Mouse (Mus musculus): ENCODE data around the gene Tmem223. TPM values are rescaled to one million over a fixed set of nuclear protein-coding genes. Genes with fewer than 3 reads are reported as not detected.
A peak's percentile ranks its signal among the peaks of the same experiment; 100 is the strongest.

Gene Tmem223
- total and polyA plus RNA-seq, 3 experiments: 7.5 to 23.2 TPM; not detected in 1

DNA sequence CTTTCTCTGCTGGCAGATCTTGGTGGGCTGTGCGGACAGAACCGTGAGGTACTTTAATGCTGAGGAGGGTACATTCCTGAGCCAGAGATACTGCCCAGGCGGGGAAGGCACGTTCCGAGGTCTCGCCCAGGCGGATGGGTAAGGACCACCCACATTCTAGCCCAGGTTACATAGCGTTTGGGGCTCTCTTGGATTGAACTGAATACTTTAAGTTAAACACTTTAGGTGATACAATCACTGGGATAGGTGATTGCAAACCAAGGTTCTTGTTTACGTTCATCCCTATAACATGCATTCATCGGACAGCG, 34.7 kb upstream of the Tmem223 start:
- Histone ChIP-seq H3K27ac (ENCODE audit: control insufficient read depth, low read depth, low read length) (peak overlapping the region; percentile 53; the same call in 1 of the 2 replicates), H3K9me3 (replicated peaks; ENCODE audit: insufficient read depth, low read length) (no peaks in the 10 kb centered on the region), H3K79me2 (ENCODE audit: control insufficient read depth, insufficient read depth, low read length, poor library complexity) (peaks cover 19% of the 10 kb centered on the region), H3K36me3 (ENCODE audit: control insufficient read depth in 1 of 2, insufficient read depth in 2 of 2, low read length in 2 of 2) (peaks cover 7 to 16% of the 10 kb centered on the region in 2 experiments), H3K9ac (ENCODE audit: control insufficient read depth, low read depth, low read length, poor library complexity, severe bottlenecking) (peak overlapping the region; percentile 83), H3K27me3 (ENCODE audit: control insufficient read depth in 1 of 2, insufficient read depth in 2 of 2, low read length in 2 of 2) (no peaks in the 10 kb centered on the region), H3K4me1 (ENCODE audit: control insufficient read depth in 1 of 2, insufficient read depth in 2 of 2, low read length in 2 of 2) (peaks cover 7 to 12% of the 10 kb centered on the region in 2 experiments), H3K4me3 (ENCODE audit: control insufficient read depth in 1 of 2, insufficient read depth in 1 of 2, low read depth in 2 of 2, low read length in 2 of 2) (peak overlapping the region; percentile 81 to 90)
- TF ChIP-seq CHD2 (IDR thresholded peaks at IDR 0.05; ENCODE audit: low read length): no peak
- TF ChIP-seq MYB (IDR thresholded peaks at IDR 0.05; ENCODE audit: low read depth, low read length): no peak
- no peak for TF ChIP-seq GABPA (IDR thresholded peaks at IDR 0.05; ENCODE audit: low read depth, low read length)
- no peak for TF ChIP-seq ETS1 (IDR thresholded peaks at IDR 0.05; ENCODE audit: low read depth, low read length)
- TF ChIP-seq MAX (IDR thresholded peaks at IDR 0.05; ENCODE audit: low read length): no peak
- no peak for DNase-seq (ENCODE audit: low read depth, low spot score)

DNA sequence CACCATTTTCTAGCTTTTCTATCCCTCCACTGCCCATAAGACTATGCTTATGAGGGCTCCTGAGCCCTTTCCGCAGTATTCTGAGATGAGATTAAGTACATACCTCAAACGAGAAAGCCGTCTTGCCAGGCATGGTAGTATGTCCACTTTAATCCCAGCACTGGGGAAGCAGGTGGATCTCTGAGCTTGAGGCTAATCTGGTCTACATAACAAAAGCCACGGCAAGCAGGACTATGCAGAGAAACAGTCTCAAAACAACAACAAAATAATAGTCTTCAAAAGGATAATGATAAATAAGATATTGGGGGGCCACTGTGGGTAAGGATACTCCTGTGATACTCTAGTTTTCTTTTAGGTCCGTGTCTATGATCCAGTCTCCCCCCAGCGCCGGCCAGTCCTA, 31.9 kb upstream of the Tmem223 start:
- TF ChIP-seq TBP (IDR thresholded peaks at IDR 0.05; ENCODE audit: low read depth, low read length): no peak
- TF ChIP-seq NELFE (IDR thresholded peaks at IDR 0.05; ENCODE audit: low read depth, low read length): no peak
- no peak for TF ChIP-seq CHD2 (IDR thresholded peaks at IDR 0.05; ENCODE audit: low read length)
- TF ChIP-seq SMC3 (IDR thresholded peaks at IDR 0.05; ENCODE audit: low read depth, low read length): no peak
- no peak for TF ChIP-seq RCOR1 (IDR thresholded peaks at IDR 0.05; ENCODE audit: low read depth, low read length)
- no peak for TF ChIP-seq USF2 (IDR thresholded peaks at IDR 0.05; ENCODE audit: borderline replicate concordance in 1 of 2, insufficient read depth in 1 of 2, low read depth in 1 of 2, low read length in 2 of 2)
- TF ChIP-seq ZMIZ1 (IDR thresholded peaks at IDR 0.05; ENCODE audit: low read depth, low read length): no peak
- TF ChIP-seq POLR2AphosphoS2 (IDR thresholded peaks at IDR 0.05; ENCODE audit: low read length): no peak
- no peak for TF ChIP-seq KAT2A (conservative IDR thresholded peaks at IDR 0.05; ENCODE audit: low read depth, low read length)
- TF ChIP-seq ZNF384 (IDR thresholded peaks at IDR 0.05; ENCODE audit: low read depth, low read length): no peak
- no peak for TF ChIP-seq GATA1 (IDR thresholded peaks at IDR 0.05; ENCODE audit: low read depth, low read length)
- no peak for TF ChIP-seq POLR2A (IDR thresholded peaks at IDR 0.05; ENCODE audit: control insufficient read depth in 1 of 2, insufficient read depth in 1 of 2, low read depth in 1 of 2, low read length in 2 of 2, poor library complexity in 1 of 2)
- Histone ChIP-seq H3K4me1 (ENCODE audit: control insufficient read depth in 1 of 2, insufficient read depth in 2 of 2, low read length in 2 of 2) (peaks cover 10 to 16% of the 10 kb centered on the region in 2 experiments), H3K9me3 (replicated peaks; ENCODE audit: insufficient read depth, low read length) (no peaks in the 10 kb centered on the region), H3K27ac (ENCODE audit: control insufficient read depth, low read depth, low read length) (no peak overlapping the region), H3K9ac (ENCODE audit: control insufficient read depth, low read depth, low read length, poor library complexity, severe bottlenecking) (no peak overlapping the region), H3K4me3 (ENCODE audit: control insufficient read depth in 1 of 2, insufficient read depth in 1 of 2, low read depth in 2 of 2, low read length in 2 of 2) (no peak overlapping the region), H3K27me3 (ENCODE audit: control insufficient read depth in 1 of 2, insufficient read depth in 2 of 2, low read length in 2 of 2) (no peaks in the 10 kb centered on the region), H3K79me2 (ENCODE audit: control insufficient read depth, insufficient read depth, low read length, poor library complexity) (peaks cover 29% of the 10 kb centered on the region), H3K36me3 (ENCODE audit: control insufficient read depth in 1 of 2, insufficient read depth in 2 of 2, low read length in 2 of 2) (peaks cover 13 to 19% of the 10 kb centered on the region in 2 experiments)
- DNase-seq (ENCODE audit: low read depth, low spot score): no peak

DNA sequence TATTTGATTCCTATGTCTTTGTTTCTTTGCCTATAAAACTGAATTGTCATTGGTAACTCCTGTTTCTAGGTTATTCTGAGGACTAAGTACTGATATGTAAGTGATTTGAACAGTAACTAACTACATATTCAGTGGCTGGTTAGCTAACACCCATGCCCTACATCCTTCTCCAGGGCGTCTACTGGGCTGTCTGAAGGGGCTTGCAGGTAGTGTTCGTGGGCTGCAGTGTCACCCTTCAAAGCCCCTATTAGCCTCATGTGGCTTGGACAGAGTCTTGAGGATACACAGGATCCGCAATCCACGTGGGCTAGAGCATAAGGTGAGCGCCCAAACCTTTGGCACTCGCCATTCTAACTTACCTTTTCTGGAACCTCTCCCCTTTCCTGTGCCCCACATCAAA, 31.1 kb upstream of the Tmem223 start:
- Histone ChIP-seq H3K36me3 (ENCODE audit: control insufficient read depth in 1 of 2, insufficient read depth in 2 of 2, low read length in 2 of 2) (peaks cover 16 to 17% of the 10 kb centered on the region in 2 experiments), H3K27ac (ENCODE audit: control insufficient read depth, low read depth, low read length) (no peak overlapping the region), H3K79me2 (ENCODE audit: control insufficient read depth, insufficient read depth, low read length, poor library complexity) (peaks cover 29% of the 10 kb centered on the region), H3K9me3 (replicated peaks; ENCODE audit: insufficient read depth, low read length) (no peaks in the 10 kb centered on the region), H3K9ac (ENCODE audit: control insufficient read depth, low read depth, low read length, poor library complexity, severe bottlenecking) (no peak overlapping the region), H3K4me3 (ENCODE audit: control insufficient read depth in 1 of 2, insufficient read depth in 1 of 2, low read depth in 2 of 2, low read length in 2 of 2) (no peak overlapping the region), H3K4me1 (ENCODE audit: control insufficient read depth in 1 of 2, insufficient read depth in 2 of 2, low read length in 2 of 2) (peaks cover 8 to 13% of the 10 kb centered on the region in 2 experiments), H3K27me3 (ENCODE audit: control insufficient read depth in 1 of 2, insufficient read depth in 2 of 2, low read length in 2 of 2) (no peaks in the 10 kb centered on the region)
- DNase-seq (ENCODE audit: low read depth, low spot score): no peak
- no peak for TF ChIP-seq EP300 (IDR thresholded peaks at IDR 0.05; ENCODE audit: low read depth in 1 of 2, low read length in 2 of 2)
- TF ChIP-seq MXI1 (IDR thresholded peaks at IDR 0.05; ENCODE audit: low read depth, low read length): no peak
- no peak for TF ChIP-seq POLR2AphosphoS5 (IDR thresholded peaks at IDR 0.05; ENCODE audit: borderline replicate concordance, low read depth, low read length)
- TF ChIP-seq E2F4 (IDR thresholded peaks at IDR 0.05; ENCODE audit: borderline replicate concordance, low read depth, low read length): no peak
- TF ChIP-seq MYB (IDR thresholded peaks at IDR 0.05; ENCODE audit: low read depth, low read length): no peak
- no peak for TF ChIP-seq CHD2 (IDR thresholded peaks at IDR 0.05; ENCODE audit: low read length)
- no peak for TF ChIP-seq GATA1 (IDR thresholded peaks at IDR 0.05; ENCODE audit: low read depth, low read length)
- no peak for TF ChIP-seq MAFK (IDR thresholded peaks at IDR 0.05; ENCODE audit: borderline replicate concordance, low read depth, low read length)
- no peak for TF ChIP-seq SMC3 (IDR thresholded peaks at IDR 0.05; ENCODE audit: low read depth, low read length)
- TF ChIP-seq ZC3H11A (IDR thresholded peaks at IDR 0.05; ENCODE audit: low read depth, low read length): no peak
- no peak for TF ChIP-seq POLR2A (IDR thresholded peaks at IDR 0.05; ENCODE audit: control insufficient read depth in 1 of 2, insufficient read depth in 1 of 2, low read depth in 1 of 2, low read length in 2 of 2, poor library complexity in 1 of 2)
- TF ChIP-seq TAL1 (IDR thresholded peaks at IDR 0.05; ENCODE audit: low read length): no peak
- TF ChIP-seq USF1 (IDR thresholded peaks at IDR 0.05; ENCODE audit: low read depth, low read length): no peak
- no peak for TF ChIP-seq CTCF (IDR thresholded peaks at IDR 0.05 in 2 of 3, conservative IDR thresholded peaks at IDR 0.05 in 1 of 3; ENCODE audit: control insufficient read depth in 1 of 3, insufficient read depth in 1 of 3, low read depth in 2 of 3, low read length in 3 of 3, poor library complexity in 1 of 3, severe bottlenecking in 1 of 3)
- TF ChIP-seq NELFE (IDR thresholded peaks at IDR 0.05; ENCODE audit: low read depth, low read length): no peak
- TF ChIP-seq GABPA (IDR thresholded peaks at IDR 0.05; ENCODE audit: low read depth, low read length): no peak
- TF ChIP-seq BHLHE40 (IDR thresholded peaks at IDR 0.05; ENCODE audit: borderline replicate concordance, low read depth, low read length): no peak

Data from MEL (cell line).